Mouse (Mus musculus) forebrain, postnatal 0 days (tissue): Measurements from ENCODE around the gene Olfr744. TPM values are rescaled to one million over a fixed set of nuclear protein-coding genes. Genes with fewer than 3 reads are reported as not detected.
"Not testable (repeated sequence)": the region's sequence is repeated elsewhere in the genome, so short reads cannot be mapped to it uniquely, and the experiment has no call there.

Experiments
- ATAC-seq: fragments of 200-750 bp; cut with Nextera tagmentation; 2 replicates; pipeline ENCODE4 v1.8.0; 2017; ENCODE audit warnings: mild to moderate bottlenecking, moderate library complexity
- DNase-seq: peaks from one replicate; pipeline ENCODE4 v3.0.0-alpha.2; 2015
- H3K27ac ChIP-seq: fragments of 300-500 bp; sonication (generic); 2 replicates; pipeline ENCODE4 v1.5.1; 2014; ENCODE audit warnings: low read depth, mild to moderate bottlenecking, antibody characterized with exemption, low read length, moderate library complexity, mixed read lengths
- H3K27me3 ChIP-seq: fragments of 300-500 bp; sonication (generic); 2 replicates; pipeline ENCODE4 v1.6.1; 2014; ENCODE audit warnings: mild to moderate bottlenecking, low read length, mixed read lengths; ENCODE audit not compliant: insufficient read depth
- H3K36me3 ChIP-seq: fragments of 300-500 bp; sonication (generic); 2 replicates; pipeline ENCODE4 v1.6.1; 2014; ENCODE audit warnings: mild to moderate bottlenecking, moderate library complexity; ENCODE audit not compliant: insufficient read depth
- H3K4me1 ChIP-seq: fragments of 300-500 bp; sonication (generic); 2 replicates; pipeline ENCODE4 v1.6.1; 2014; ENCODE audit warnings: antibody characterized with exemption; ENCODE audit not compliant: insufficient read depth
- H3K4me2 ChIP-seq: fragments of 300-500 bp; sonication (generic); 2 replicates; pipeline ENCODE4 v1.6.1; 2014; ENCODE audit warnings: low read depth, mild to moderate bottlenecking, moderate library complexity
- H3K4me3 ChIP-seq: fragments of 300-500 bp; sonication (generic); 2 replicates; pipeline ENCODE4 v1.5.1; 2014; ENCODE audit warnings: low read depth, low read length, mixed read lengths
- H3K9ac ChIP-seq: fragments of 300-500 bp; sonication (generic); 2 replicates; pipeline ENCODE4 v1.6.1; 2014; ENCODE audit warnings: mild to moderate bottlenecking
- H3K9me3 ChIP-seq: fragments of 300-500 bp; sonication (generic); 2 replicates; pipeline ENCODE4 v1.6.1; 2016; ENCODE audit warnings: low read length
- CTCF ChIP-seq: sonication (generic); IDR thresholded peaks from 2 replicates; pipeline ENCODE4 v1.5.1; 2016; ENCODE audit warnings: antibody characterized with exemption, control low read depth, low read depth
- WGBS: fragments of 180-500 bp; shearing (Covaris S2); extraction: QIAGEN DNeasy Blood & Tissue Kit; methylation state at CpG from one replicate; pipeline ENCODE4 v1.1.7; 2014; 5-methylcytosine and 5-hydroxymethylcytosine counted together
- polyA plus RNA-seq: library from polyadenylated mRNA; unstranded; fragments of >200 nt; fragmentation: Nextera tagmentation; extraction: Ambion mirVana; gene quantifications from 2 replicates; pipeline ENCODE4 v1.2.1, GENCODE M21; 2015
- total RNA-seq: library from RNA; depleted of rRNA; stranded (reverse); fragments of >200 nt; gene quantifications from 2 replicates; pipeline ENCODE4 v1.2.3, GENCODE M21; 2014; rRNA removed

Olfr744 gene
- total RNA-seq (not detected in 2 replicates), polyA plus RNA-seq (not detected in 2 replicates)

DNA sequence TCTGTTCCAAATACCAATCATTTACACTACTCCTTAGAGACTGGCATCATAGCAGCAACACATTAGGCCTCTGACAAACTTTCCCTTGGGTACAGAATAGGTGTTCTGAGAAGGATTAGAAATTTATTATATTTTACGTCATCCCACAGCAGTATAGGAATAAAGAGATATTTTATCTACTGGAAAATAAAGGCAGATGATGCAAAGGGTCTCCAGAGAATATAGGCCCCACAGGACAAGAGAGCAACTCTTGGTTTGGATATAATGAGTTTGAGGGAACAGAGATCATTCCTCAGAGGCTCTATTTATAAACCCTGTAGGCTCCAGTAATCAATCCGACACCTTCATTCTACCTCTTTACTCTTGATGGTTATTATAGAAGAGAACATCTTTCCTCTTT lies at the start of gene Olfr744:
Gene Olfr744 (plus strand): TSS at position 301 of the 400 bp plus-strand sequence.
- no peak for ATAC-seq
- TF ChIP-seq CTCF: no peak

DNA sequence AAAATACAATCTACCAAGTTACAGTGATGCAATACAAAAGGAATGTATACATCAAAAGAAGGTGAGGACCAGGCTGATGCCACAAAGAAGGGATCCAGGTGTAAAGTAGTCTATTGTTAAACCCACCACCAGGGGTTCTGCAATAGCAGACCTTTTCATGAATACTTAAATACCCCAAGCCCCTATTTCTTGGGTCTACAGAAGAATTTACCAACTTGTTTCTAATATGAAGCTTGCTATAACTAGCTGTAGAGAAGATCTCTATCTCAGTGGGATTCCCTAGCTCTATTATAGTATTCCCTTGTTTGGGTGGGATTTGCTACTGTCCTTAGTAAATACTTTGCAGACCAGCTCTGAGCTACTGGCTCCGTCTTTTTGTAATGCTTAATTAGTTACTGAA lies 41.6 kb upstream of the Olfr744 start:
- H3K36me3 ChIP-seq, H3K9me3 ChIP-seq, H3K27ac ChIP-seq, H3K4me2 ChIP-seq, H3K4me3 ChIP-seq, H3K27me3 ChIP-seq, H3K4me1 ChIP-seq, ATAC-seq, DNase-seq, H3K9ac ChIP-seq: not testable (repeated sequence)
- WGBS: 54% methylated on average over 1 of the region's 1 CpGs

More for the DNA sequence above, at the start of gene Olfr744:
- no peak for DNase-seq
- 90% methylated on average over 2 of the region's 2 CpGs for WGBS
- Histone ChIP-seq H3K27me3 (no peaks in the 10 kb centered on the region), H3K9ac (no peak within 1 kb of the TSS), H3K4me1 (no peaks in the 10 kb centered on the region), H3K4me3 (no peak within 1 kb of the TSS), H3K4me2 (no peak within 1 kb of the TSS), H3K9me3 (no peaks in the 10 kb centered on the region), H3K27ac (no peak within 1 kb of the TSS), H3K36me3 (no peaks in the 10 kb centered on the region)

DNA sequence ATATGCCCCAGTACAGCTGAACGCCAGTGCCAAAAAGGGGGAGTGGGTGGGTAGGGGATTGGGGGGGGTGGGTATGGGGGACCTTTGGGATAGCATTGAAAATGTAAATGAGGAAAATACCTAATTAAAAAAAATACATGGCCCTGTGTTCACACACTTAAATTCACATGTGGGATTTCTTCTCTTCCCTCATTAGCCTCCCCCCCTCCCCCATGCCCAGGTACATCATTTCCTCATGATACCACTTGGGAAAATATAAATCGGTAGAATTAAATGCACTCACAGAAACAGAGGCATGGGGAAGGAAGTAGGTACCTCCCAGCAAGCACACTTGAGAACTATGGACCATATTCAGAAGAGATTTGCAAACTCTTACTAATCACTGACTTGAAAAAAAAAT lies 24.4 kb downstream of the Olfr744 start, which contains the start of gene Olfr745:
Gene Olfr745 (plus strand): TSS at position 301 of the 400 bp plus-strand sequence.
- Histone ChIP-seq H3K27me3 (no peaks in the 10 kb centered on the region), H3K36me3 (no peaks in the 10 kb centered on the region), H3K9ac (no peak within 1 kb of the TSS), H3K27ac (no peak within 1 kb of the TSS), H3K4me1 (no peaks in the 10 kb centered on the region), H3K4me2 (no peak within 1 kb of the TSS), H3K4me3 (no peak within 1 kb of the TSS), H3K9me3 (no peaks in the 10 kb centered on the region)
- TF ChIP-seq CTCF: no peak
- 97% methylated on average over 2 of the region's 2 CpGs for WGBS
- DNase-seq: no peak
- no peak for ATAC-seq

DNA sequence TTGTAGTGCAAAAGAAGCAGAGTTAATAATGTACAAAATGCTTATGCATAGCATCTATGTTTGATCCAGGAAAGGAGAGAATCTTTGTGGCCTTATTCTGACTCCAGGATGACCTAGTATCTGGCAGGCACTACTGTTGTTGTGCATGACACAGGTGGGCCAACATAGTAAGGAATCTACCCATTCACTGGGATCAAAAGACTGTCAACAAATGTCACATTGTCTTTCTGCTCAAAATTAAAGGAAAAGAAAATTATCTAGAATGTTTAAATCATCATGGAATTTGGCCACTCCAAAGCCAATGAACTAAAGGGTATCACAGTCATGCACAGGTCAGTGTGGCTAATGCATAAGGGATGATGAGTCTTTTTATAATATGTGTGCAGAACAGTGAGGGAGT lies 32.1 kb downstream of the Olfr744 start, which contains the start of gene Olfr746:
Gene Olfr746 (plus strand): TSS at position 301 of the 400 bp plus-strand sequence.
- no peaks in the 10 kb centered on the region for H3K9me3 ChIP-seq
- DNase-seq (no peak), ATAC-seq (no peak)
- H3K27ac ChIP-seq: no peak within 1 kb of the TSS
- TF ChIP-seq CTCF: no peak
- no peaks in the 10 kb centered on the region for H3K4me1 ChIP-seq
- no peak within 1 kb of the TSS for H3K4me2 ChIP-seq
- no peak within 1 kb of the TSS for H3K4me3 ChIP-seq
- H3K36me3 ChIP-seq: no peaks in the 10 kb centered on the region
- no peaks in the 10 kb centered on the region for H3K27me3 ChIP-seq
- no peak within 1 kb of the TSS for H3K9ac ChIP-seq

Other genes with a start within 250 kb of the Olfr744 start
- not detected in 2 replicates for gene Olfr736, start 233.7 kb upstream of the Olfr744 start, total RNA-seq
- not detected in 2 replicates for gene Olfr736, start 233.7 kb upstream of the Olfr744 start, polyA plus RNA-seq
- gene Olfr738, start 207.3 kb upstream of the Olfr744 start, total RNA-seq: not detected in 2 replicates
- not detected in 2 replicates for gene Olfr738, start 207.3 kb upstream of the Olfr744 start, polyA plus RNA-seq
- gene Olfr739, start 196.3 kb upstream of the Olfr744 start, total RNA-seq: not detected in 2 replicates
- gene Olfr739, start 196.3 kb upstream of the Olfr744 start, polyA plus RNA-seq: not detected in 2 replicates
- gene Olfr740, start 169.3 kb upstream of the Olfr744 start, total RNA-seq: not detected in 2 replicates
- not detected in 2 replicates for gene Olfr740, start 169.3 kb upstream of the Olfr744 start, polyA plus RNA-seq
- not detected in 2 replicates for gene Olfr741, start 142.1 kb upstream of the Olfr744 start, total RNA-seq
- not detected in 2 replicates for gene Olfr741, start 142.1 kb upstream of the Olfr744 start, polyA plus RNA-seq
- not detected in 2 replicates for gene Olfr742, start 111.3 kb upstream of the Olfr744 start, total RNA-seq
- not detected in 2 replicates for gene Olfr742, start 111.3 kb upstream of the Olfr744 start, polyA plus RNA-seq
- gene Olfr743, start 93.0 kb upstream of the Olfr744 start, total RNA-seq: not detected in 2 replicates
- gene Olfr743, start 93.0 kb upstream of the Olfr744 start, polyA plus RNA-seq: not detected in 2 replicates
- gene Olfr745, start 24.5 kb downstream of the Olfr744 start, total RNA-seq: not detected in 2 replicates
- not detected in 2 replicates for gene Olfr745, start 24.5 kb downstream of the Olfr744 start, polyA plus RNA-seq
- not detected in 2 replicates for gene Olfr746, start 32.2 kb downstream of the Olfr744 start, total RNA-seq
- not detected in 2 replicates for gene Olfr746, start 32.2 kb downstream of the Olfr744 start, polyA plus RNA-seq
- not detected in 2 replicates for gene Olfr747, start 78.3 kb downstream of the Olfr744 start, total RNA-seq
- not detected in 2 replicates for gene Olfr747, start 78.3 kb downstream of the Olfr744 start, polyA plus RNA-seq
- gene Olfr748, start 92.5 kb downstream of the Olfr744 start, total RNA-seq: not detected in 2 replicates
- not detected in 2 replicates for gene Olfr748, start 92.5 kb downstream of the Olfr744 start, polyA plus RNA-seq
- gene Olfr749, start 130.2 kb downstream of the Olfr744 start, total RNA-seq: not detected in 2 replicates
- gene Olfr749, start 130.2 kb downstream of the Olfr744 start, polyA plus RNA-seq: not detected in 2 replicates
- 101 and 114 TPM in 2 replicates for gene Ttc5, start 170.6 kb downstream of the Olfr744 start, total RNA-seq
- gene Ttc5, start 170.6 kb downstream of the Olfr744 start, polyA plus RNA-seq: 92.8 and 100 TPM in 2 replicates
- 0.19 TPM in 1 of 2 replicates, not detected in the other for gene Ccnb1ip1, start 192.9 kb downstream of the Olfr744 start, total RNA-seq
- gene Ccnb1ip1, start 192.9 kb downstream of the Olfr744 start, polyA plus RNA-seq: 0.09 TPM in 1 of 2 replicates, not detected in the other
- gene Parp2, start 193.0 kb downstream of the Olfr744 start, total RNA-seq: 33.2 and 35.7 TPM in 2 replicates
- 30.3 and 34.4 TPM in 2 replicates for gene Parp2, start 193.0 kb downstream of the Olfr744 start, polyA plus RNA-seq